Mouse (Mus musculus) myocyte (in vitro differentiated cells): ENCODE data around the gene Jmjd4. TPM values are rescaled to one million over a fixed set of nuclear protein-coding genes. Genes with fewer than 3 reads are reported as not detected.

ENCODE experiments used
- H3K27me3 ChIP-seq: one replicate; pipeline ENCODE4 v1.6.1; 2011; ENCODE audit not compliant: control insufficient read depth, insufficient read depth, insufficient read length
- H3K36me3 ChIP-seq: one replicate; pipeline ENCODE4 v1.6.1; 2011; ENCODE audit not compliant: control insufficient read depth, insufficient read depth
- H3K4me2 ChIP-seq: one replicate; pipeline ENCODE4 v1.6.1; 2011; ENCODE audit warnings: low read depth, control low read depth
- H3K4me3 ChIP-seq: one replicate; pipeline ENCODE4 v1.5.1; 2011; ENCODE audit warnings: mild to moderate bottlenecking, control low read depth, moderate library complexity
- H3K79me2 ChIP-seq: one replicate; pipeline ENCODE4 v1.6.1; 2011; ENCODE audit not compliant: control insufficient read depth, insufficient read depth
- H3ac ChIP-seq: one replicate; pipeline ENCODE4 v1.6.1; 2011; ENCODE audit not compliant: control insufficient read depth, insufficient read length
- CEBPB ChIP-seq: IDR thresholded peaks from 2 replicates; pipeline ENCODE4 v1.6.1; 2011; ENCODE audit warnings: mild to moderate bottlenecking, moderate library complexity; ENCODE audit not compliant: poor library complexity, insufficient read depth, severe bottlenecking
- E2F4 ChIP-seq: IDR thresholded peaks from one replicate; pipeline ENCODE4 v1.6.1; 2011; ENCODE audit warnings: mild to moderate bottlenecking, control low read depth, moderate library complexity; ENCODE audit not compliant: insufficient read depth
- MAX ChIP-seq: IDR thresholded peaks from one replicate; pipeline ENCODE4 v1.6.1; 2011; ENCODE audit warnings: low read depth, mild to moderate bottlenecking, control low read depth
- MYOD1 ChIP-seq, 3 experiments: IDR thresholded peaks; one replicate each; pipeline ENCODE4 v1.6.1; 2011; ENCODE audit warnings: control low read depth in 2 of 3, low read depth in 2 of 3, mild to moderate bottlenecking in 2 of 3, moderate library complexity in 1 of 3; ENCODE audit not compliant: insufficient read length in 2 of 3, control insufficient read depth in 1 of 3
- MYOG ChIP-seq, 3 experiments: IDR thresholded peaks; one replicate each; pipeline ENCODE4 v1.6.1; 2011; ENCODE audit warnings: control low read depth in 2 of 3, low read depth in 2 of 3, mild to moderate bottlenecking in 2 of 3; ENCODE audit not compliant: insufficient read length in 2 of 3, control insufficient read depth in 1 of 3, insufficient read depth in 1 of 3
- POLR2A ChIP-seq: IDR thresholded peaks from one replicate; pipeline ENCODE4 v1.6.1; 2011; ENCODE audit warnings: low read depth, mild to moderate bottlenecking, control low read depth, moderate library complexity; ENCODE audit not compliant: insufficient read length
- POLR2AphosphoS2 ChIP-seq: IDR thresholded peaks from one replicate; pipeline ENCODE4 v1.6.1; 2011; ENCODE audit warnings: low read depth, control low read depth; ENCODE audit not compliant: insufficient read length
- REST ChIP-seq: IDR thresholded peaks from one replicate; pipeline ENCODE4 v1.6.1; 2011; ENCODE audit warnings: mild to moderate bottlenecking, control low read depth, moderate library complexity; ENCODE audit not compliant: insufficient read depth, insufficient read length
- SRF ChIP-seq: IDR thresholded peaks from one replicate; pipeline ENCODE4 v1.6.1; 2011; ENCODE audit warnings: low read depth; ENCODE audit not compliant: control insufficient read depth, insufficient read length
- TCF12 ChIP-seq: IDR thresholded peaks from one replicate; pipeline ENCODE4 v1.6.1; 2011; ENCODE audit warnings: mild to moderate bottlenecking, control low read depth; ENCODE audit not compliant: poor library complexity, insufficient read depth, severe bottlenecking
- TCF3 ChIP-seq: IDR thresholded peaks from one replicate; pipeline ENCODE4 v1.6.1; 2011; ENCODE audit warnings: low read depth, control low read depth; ENCODE audit not compliant: insufficient read length
- USF1 ChIP-seq: IDR thresholded peaks from one replicate; pipeline ENCODE4 v1.6.1; 2011; ENCODE audit warnings: low read depth, mild to moderate bottlenecking, control low read depth, moderate library complexity
- polyA plus RNA-seq: library from polyadenylated mRNA; unstranded; fragments of >200 nt; fragmentation: generic; extraction: Trizol; gene quantifications from one replicate; pipeline ENCODE4 v1.2.1, GENCODE M21; 2012; ENCODE audit warnings: missing spikeins

Jmjd4 gene
- polyA plus RNA-seq, 1 experiment: 4.5 TPM

DNA sequence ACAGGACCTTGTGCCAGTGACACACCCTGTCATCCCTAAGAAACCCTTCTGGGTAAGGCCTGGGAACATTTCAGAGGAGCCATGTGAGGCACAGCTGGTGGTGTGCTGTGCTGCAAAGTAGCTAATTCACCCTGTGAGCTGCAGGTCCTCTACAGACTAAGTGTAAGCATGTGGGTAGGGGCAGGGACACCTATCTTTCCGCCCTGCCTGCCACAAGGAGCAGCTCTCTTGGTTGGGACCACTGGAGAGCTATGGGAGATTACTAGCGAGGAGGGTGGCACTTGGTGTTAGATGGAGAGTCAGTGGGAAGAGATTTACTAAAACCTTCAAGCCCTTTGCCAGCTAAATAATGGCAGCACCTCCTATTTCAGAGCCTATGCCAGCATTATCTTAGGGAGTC lies 7.0 kb downstream of the Jmjd4 start:
- peaks cover 18% of the 10 kb centered on the region for H3K36me3 ChIP-seq
- TF ChIP-seq E2F4 (no peak), SRF (no peak), USF1 (no peak), POLR2AphosphoS2 (no peak), REST (no peak), MYOG (IDR thresholded peaks at IDR 0.05; ENCODE audit: control insufficient read depth in 1 of 3, insufficient read depth in 1 of 3, insufficient read length in 2 of 3, low read depth in 2 of 3) (no peak), CEBPB (no peak), TCF3 (no peak), MYOD1 (IDR thresholded peaks at IDR 0.05; ENCODE audit: control insufficient read depth in 1 of 3, insufficient read length in 2 of 3, low read depth in 2 of 3) (no peak), POLR2A (no peak), TCF12 (no peak), MAX (no peak)
- H3K79me2 ChIP-seq: no peaks in the 10 kb centered on the region
- no peaks in the 10 kb centered on the region for H3K27me3 ChIP-seq
- H3ac ChIP-seq: no peak overlapping the region
- no peak overlapping the region for H3K4me2 ChIP-seq
- H3K4me3 ChIP-seq: no peak overlapping the region

DNA sequence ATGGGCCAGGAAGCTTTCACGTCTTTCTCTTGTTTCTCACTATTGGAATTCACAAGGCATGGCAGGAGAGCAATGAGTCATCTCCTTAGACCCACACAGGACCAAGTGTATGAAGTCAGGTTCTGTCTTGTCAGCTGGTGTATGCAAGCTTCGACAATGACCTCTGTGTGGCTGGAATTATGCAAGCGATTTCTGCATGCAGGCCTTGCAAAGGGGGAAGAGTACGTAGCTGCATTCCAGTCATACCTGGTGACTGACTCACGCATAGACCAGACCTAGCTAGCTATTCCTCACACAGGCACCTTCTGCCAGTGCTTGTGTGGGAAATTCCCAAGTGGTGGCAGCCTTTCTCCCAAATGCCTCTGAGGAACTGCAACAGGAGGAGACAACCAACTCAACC lies 9.1 kb downstream of the Jmjd4 start:
- peak overlapping the region; percentile 35 for H3K4me2 ChIP-seq
- no peak for TF ChIP-seq TCF3
- TF ChIP-seq E2F4: no peak
- TF ChIP-seq TCF12: peak; percentile 4
- TF ChIP-seq USF1: peak; percentile 2
- no peak for TF ChIP-seq MAX
- TF ChIP-seq REST: no peak
- TF ChIP-seq MYOD1 (IDR thresholded peaks at IDR 0.05; ENCODE audit: control insufficient read depth in 1 of 3, insufficient read length in 2 of 3, low read depth in 2 of 3): peak in 1 of 3 experiments; percentile 38
- peak in 1 of 3 experiments; percentile 69 for TF ChIP-seq MYOG (IDR thresholded peaks at IDR 0.05; ENCODE audit: control insufficient read depth in 1 of 3, insufficient read depth in 1 of 3, insufficient read length in 2 of 3, low read depth in 2 of 3)
- peak; percentile 73 for TF ChIP-seq CEBPB
- TF ChIP-seq SRF: no peak
- peak; percentile 20 for TF ChIP-seq POLR2AphosphoS2
- TF ChIP-seq POLR2A: no peak

DNA sequence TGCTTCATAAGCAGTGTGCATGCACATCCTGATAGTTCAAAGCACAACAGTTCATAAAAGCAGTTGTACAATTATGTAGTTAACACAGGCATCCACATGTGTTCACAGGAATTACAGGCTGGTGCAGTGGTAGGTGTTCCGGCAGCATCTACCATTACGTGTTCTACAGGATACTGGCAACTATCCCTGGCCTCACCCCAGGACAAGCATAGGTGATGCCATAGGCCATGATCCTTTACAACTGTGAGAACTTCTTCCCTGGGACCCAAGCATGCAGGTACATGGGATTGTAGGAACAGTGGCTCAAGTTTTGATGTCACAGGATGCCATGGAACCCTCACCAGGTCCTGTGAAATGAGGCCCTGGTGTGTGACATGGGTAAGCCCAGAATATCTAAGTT lies 10.6 kb downstream of the Jmjd4 start:
- no peak for TF ChIP-seq E2F4
- no peak for TF ChIP-seq MYOD1 (IDR thresholded peaks at IDR 0.05; ENCODE audit: control insufficient read depth in 1 of 3, insufficient read length in 2 of 3, low read depth in 2 of 3)
- no peak for TF ChIP-seq POLR2A
- no peak overlapping the region for H3K4me2 ChIP-seq
- H3K79me2 ChIP-seq: peaks cover 4% of the 10 kb centered on the region
- no peaks in the 10 kb centered on the region for H3K27me3 ChIP-seq
- peaks cover 33% of the 10 kb centered on the region for H3K36me3 ChIP-seq
- no peak overlapping the region for H3ac ChIP-seq
- no peak overlapping the region for H3K4me3 ChIP-seq

More for the DNA sequence above, 9.1 kb downstream of the Jmjd4 start:
- H3K4me3 ChIP-seq: no peak overlapping the region
- H3K36me3 ChIP-seq: peaks cover 34% of the 10 kb centered on the region
- no peak overlapping the region for H3ac ChIP-seq
- no peaks in the 10 kb centered on the region for H3K79me2 ChIP-seq
- H3K27me3 ChIP-seq: no peaks in the 10 kb centered on the region

DNA sequence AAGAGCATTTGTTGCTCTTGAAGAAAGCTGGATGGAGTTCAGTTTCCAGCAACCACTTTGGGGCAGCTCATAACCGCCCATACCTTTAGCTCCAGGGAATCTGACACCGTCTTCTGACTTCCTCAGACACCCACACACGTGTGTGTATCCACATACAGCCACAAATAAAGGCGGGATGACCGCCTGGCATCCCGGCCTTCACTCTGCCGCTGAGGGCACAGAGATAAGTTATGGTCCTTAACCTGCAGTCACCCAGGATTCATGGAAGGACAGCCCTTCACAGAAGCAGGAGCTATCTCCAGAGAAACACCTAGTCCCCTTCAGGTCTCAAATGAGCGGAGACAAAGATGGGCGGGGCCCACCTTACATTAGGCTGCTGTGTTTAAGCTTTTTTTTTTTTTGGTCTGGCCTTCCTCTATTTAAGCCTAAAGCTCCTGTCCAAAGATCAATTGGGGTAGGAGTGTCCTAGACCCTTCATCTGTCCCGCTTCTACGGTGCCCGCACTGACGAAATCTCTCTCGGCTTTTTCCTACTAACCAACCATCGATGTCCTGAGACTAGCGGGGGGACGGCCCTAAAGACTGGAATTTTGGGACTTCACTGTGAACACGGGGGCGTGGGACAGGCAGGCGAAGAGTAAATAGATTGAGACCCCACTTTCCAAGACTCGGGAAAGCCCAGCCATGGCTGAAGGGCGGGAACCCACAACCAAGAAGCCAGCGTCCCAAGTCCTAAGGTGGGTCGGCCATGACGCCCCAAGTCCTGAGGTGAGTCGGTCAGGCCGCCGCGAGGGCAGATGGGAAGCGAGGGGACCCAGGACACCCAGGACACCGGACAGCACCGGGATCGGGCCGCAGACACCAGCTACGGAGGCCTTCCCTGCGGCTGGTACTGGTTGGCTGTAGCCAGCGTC lies 21.8 kb downstream of the Jmjd4 start:
- TF ChIP-seq MYOD1 (IDR thresholded peaks at IDR 0.05; ENCODE audit: control insufficient read depth in 1 of 3, insufficient read length in 2 of 3, low read depth in 2 of 3) (no peak), POLR2A (no peak), TCF3 (no peak), CEBPB (no peak), POLR2AphosphoS2 (no peak), USF1 (no peak), TCF12 (no peak), E2F4 (no peak), MYOG (IDR thresholded peaks at IDR 0.05; ENCODE audit: control insufficient read depth in 1 of 3, insufficient read depth in 1 of 3, insufficient read length in 2 of 3, low read depth in 2 of 3) (no peak), REST (no peak), SRF (no peak), MAX (no peak)
- peak overlapping the region; percentile 95 for H3K4me2 ChIP-seq
- H3K79me2 ChIP-seq: peaks cover 11% of the 10 kb centered on the region
- peak overlapping the region; percentile 29 for H3ac ChIP-seq
- peak overlapping the region; percentile 65 for H3K4me3 ChIP-seq
- no peaks in the 10 kb centered on the region for H3K27me3 ChIP-seq
- no peaks in the 10 kb centered on the region for H3K36me3 ChIP-seq

DNA sequence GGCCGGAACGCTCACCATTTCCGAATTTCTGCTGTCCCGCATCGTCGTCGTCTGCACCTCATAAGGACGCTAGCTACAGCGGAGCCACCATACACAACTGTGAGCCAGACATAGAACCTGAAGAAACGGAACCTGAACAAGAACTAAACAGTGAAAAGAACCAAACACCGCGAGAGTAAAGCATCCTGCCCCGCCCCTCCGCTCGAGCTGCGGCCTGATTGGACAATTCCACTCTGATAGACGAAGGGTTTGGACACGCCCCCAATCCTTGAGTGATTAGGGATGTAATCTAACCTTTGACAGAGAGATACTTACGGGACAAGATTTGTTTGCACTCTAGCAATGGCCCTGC lies 22.5 kb downstream of the Jmjd4 start, which contains the start of gene Zfp867:
TSS of gene Zfp867 (minus strand) at position 149 of the 352 bp plus-strand sequence.
- no peaks in the 10 kb centered on the region for H3K36me3 ChIP-seq
- no peaks in the 10 kb centered on the region for H3K27me3 ChIP-seq
- peak within 1 kb of the TSS; percentile 65 for H3K4me3 ChIP-seq
- H3ac ChIP-seq: peak within 1 kb of the TSS; percentile 29
- peak within 1 kb of the TSS; percentile 95 for H3K4me2 ChIP-seq
- no peak for TF ChIP-seq TCF12
- TF ChIP-seq MAX: no peak
- TF ChIP-seq MYOD1 (IDR thresholded peaks at IDR 0.05; ENCODE audit: control insufficient read depth in 1 of 3, insufficient read length in 2 of 3, low read depth in 2 of 3): no peak
- TF ChIP-seq E2F4: no peak
- no peak for TF ChIP-seq REST
- no peak for TF ChIP-seq TCF3
- no peak for TF ChIP-seq POLR2A
- TF ChIP-seq POLR2AphosphoS2: no peak
- no peak for TF ChIP-seq SRF
- no peak for TF ChIP-seq CEBPB
- TF ChIP-seq MYOG (IDR thresholded peaks at IDR 0.05; ENCODE audit: control insufficient read depth in 1 of 3, insufficient read depth in 1 of 3, insufficient read length in 2 of 3, low read depth in 2 of 3): no peak
- no peak for TF ChIP-seq USF1
- H3K79me2 ChIP-seq: peaks cover 11% of the 10 kb centered on the region
